Mouse (Mus musculus) kidney, adult 10 weeks (tissue): ENCODE data around the gene Pigs. TPM values are rescaled to one million over a fixed set of nuclear protein-coding genes. Genes with fewer than 3 reads are reported as not detected.

Experiments
- polyA plus RNA-seq: library from polyadenylated mRNA; stranded (reverse); fragments of 350-450 nt; fragmentation: Illumina TruSeq; extraction: RNeasy Lipid Tissue Mini Kit (QIAGEN cat#74804); gene quantifications from one replicate; pipeline ENCODE4 v1.2.3, GENCODE M21; 2014; ENCODE audit warnings: low read depth, low replicate concordance

Pigs gene
- 2.7 TPM for polyA plus RNA-seq

DNA sequence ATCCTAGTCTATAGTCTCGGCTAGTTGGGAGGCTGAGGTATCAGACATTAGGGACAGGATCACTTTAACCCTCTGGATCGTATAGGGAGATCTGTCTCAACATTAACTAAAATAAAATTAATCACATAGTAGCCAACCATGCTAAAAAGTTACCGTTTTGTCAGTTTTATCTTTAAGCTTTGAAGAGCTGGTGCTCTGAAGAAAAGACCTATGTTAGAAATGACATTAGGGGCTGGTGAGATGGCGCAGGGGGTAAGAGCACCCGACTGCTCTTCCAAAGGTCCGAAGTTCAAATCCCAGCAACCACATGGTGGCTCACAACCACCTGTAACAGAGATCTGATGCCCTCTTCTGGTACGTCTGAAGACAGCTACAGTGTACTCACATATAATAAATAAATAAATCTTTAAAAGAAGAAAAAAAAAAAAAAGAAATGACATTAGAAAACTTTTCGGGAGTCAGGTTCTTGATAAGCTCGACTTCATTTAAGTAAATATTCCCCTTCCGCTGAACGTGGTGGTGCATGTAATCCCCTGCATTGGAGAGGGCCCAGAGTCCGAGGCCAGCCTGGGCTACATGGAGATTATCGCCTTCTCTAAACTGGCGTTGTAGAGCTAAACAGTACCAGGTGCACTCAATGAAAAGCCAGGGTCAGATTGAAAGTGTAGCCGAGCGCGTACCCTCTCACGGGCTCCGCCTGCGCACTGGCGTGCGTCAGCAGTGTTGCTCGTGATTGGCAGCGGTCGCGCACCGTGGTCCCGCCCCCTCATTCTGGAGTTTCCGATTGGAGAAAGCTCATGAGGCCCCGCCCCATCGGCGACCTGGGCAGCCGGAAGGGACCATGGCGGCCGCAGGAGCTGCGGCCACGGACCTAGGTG is at the start of gene Pigs:
Gene Pigs, plus strand, starts transcription at position 782 of the 878 bp plus-strand sequence.

DNA sequence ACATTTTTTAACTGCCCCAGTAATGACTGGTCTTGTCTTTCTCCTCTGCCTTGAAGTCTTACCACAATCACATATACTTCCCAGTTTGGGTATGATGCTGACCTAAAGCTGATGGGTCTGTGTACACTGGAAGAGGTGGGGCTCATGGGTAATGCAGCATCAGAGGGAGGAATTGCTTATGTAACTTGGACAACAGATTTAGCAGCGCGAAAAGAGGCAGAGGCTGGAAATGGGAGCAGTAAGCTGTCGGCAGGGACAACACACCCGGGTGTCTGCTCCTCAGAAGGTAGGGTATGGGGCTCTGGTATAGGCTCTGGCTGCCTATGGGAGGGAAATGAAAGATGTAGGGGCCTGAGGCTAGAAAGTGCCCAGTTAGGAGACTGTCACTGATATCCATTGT is 37.6 kb upstream of the Pigs start, which contains the start of gene BC030499:
Gene BC030499, plus strand, starts transcription at position 188 of the 400 bp plus-strand sequence.

DNA sequence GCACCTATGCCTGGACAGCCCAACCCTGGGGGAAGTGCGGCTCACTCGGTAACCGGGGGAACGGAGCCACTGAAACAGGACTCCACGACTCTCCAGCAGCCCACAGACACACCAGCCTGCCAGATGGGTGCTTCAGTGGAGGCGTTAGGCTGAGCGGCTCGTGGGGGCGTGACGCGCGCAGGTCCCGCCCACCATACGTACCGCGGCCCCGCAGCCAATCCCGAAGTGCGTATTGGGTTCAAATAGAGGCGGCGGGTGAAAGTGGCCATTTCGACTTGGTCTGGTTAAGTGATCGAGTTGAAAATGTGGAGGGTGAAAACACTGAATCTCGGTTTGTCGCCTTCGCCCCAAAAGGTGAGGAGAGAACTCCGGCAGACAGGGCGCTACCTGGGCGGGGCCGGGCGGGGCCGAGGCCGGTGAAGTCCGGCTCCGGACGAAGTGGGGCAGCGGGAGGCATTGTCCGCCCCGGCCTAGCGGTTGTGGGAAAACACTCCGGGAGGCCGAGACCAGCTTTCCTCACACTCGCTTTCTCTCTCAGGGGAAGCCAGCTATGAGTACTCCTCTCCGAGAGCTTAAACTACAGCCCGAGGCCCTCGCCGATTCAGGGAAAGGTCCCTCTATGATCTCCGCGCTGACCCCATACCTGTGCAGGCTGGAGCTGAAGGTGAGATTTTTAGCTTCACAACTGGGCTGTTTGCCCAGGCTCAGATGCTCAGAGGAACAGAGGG is 26.7 kb upstream of the Pigs start, which contains the start of gene Spag5:
Gene Spag5, plus strand, starts transcription at position 173 of the 728 bp plus-strand sequence.

DNA sequence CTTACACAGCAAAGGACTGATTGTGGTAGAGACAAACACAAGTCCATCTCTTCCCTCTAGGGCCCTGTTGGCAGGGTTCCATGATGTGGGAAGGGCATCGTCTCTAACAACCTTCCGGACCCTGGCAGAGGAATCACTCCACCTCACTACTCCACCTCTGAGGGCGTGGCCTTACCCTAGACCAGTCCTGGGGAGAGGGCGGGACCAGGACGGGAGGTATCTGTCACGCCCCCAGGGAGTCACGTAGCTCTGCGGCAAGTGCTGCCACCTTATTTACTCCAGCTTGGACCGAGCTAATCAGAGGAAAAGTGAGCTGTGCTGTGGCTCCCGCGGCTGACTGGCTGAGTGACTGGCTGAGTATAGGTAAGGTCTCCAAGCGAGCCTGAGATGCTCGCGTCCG is 5.4 kb upstream of the Pigs start, which contains the start of gene Aldoc:
Gene Aldoc, plus strand, starts transcription at position 109 of the 400 bp plus-strand sequence.

DNA sequence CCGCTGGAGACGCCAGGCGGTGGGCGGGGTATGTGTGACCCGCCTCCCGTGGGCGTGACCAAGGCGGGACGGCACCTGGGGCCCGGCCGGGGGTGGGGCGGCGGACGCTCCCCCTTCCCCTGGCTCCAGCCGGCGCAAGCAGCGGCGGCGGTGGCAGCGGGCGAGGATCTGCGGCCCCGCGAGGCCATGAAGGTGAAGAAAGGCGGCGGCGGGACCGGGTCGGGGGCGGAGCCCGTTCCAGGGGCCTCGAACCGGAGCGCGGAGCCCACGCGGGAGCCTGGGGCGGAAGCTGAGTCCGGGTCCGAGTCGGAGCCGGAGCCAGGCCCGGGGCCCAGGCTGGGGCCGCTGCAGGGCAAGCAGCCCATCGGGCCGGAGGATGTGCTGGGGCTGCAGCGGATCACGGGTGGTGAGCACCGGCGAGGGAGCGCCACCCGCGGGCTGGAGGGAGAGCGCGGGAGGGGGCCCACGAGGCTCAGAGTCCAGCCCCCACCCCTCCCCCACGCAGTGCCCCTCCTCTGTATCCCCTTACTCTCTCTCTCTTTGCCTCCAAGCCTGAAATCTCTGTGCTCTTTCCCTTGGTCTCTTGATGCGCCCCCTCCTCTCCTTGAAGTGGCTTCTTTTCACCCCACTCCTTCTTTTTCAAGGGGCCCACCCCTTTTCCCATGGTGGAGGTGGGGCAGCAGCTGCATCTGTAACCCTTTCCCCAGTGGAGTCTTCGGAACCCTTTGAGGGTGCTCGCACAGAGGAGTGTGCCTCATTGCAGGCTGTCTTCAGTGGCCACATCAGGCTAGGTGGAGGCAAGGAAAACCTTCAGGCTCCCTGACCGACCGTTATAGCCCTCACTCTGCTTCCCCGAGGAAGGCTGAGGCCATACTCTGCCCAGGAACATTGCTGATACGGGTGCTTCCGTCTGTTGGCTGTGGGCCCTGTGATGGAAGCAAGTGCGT is 15.4 kb downstream of the Pigs start, which contains the start of gene Unc119:
Gene Unc119, plus strand, starts transcription at position 102 of the 947 bp plus-strand sequence.

DNA sequence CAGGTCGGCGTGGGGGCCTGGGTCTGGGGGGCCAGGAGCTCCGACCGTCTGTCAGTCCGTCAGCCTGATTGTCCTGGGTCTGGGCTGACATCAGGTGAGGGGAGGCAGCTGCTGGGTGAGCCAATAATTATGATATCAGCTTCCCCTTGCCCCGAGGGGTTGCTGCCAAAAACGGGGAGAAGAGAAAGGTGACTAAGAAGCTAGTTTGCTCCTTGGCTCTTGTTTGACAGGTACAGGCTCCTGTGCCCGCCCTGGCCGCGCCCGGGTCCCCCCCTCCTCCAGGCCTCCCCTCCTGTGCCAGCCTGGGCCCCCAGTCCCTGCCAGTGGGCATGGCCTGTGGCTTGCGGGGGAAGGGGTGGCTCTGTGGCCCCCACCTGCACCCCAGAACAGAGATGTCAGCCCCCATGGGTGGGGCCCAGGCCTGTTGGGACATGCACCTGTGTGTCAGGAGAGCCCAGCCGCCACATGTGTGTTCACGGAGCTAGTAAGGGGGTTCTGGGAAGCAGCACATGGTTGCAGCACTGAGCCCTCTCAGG is 58.4 kb downstream of the Pigs start, which contains the start of gene Foxn1:
Gene Foxn1, minus strand, starts transcription at position 51 of the 536 bp plus-strand sequence.

Other genes starting within 250 kb of the Pigs start
- gene Eral1, start 248.0 kb upstream of the Pigs start, polyA plus RNA-seq = 5.8 TPM
- 6.8 TPM for gene Fam222b, start 233.8 kb upstream of the Pigs start, polyA plus RNA-seq
- 3.2 TPM for gene Traf4, start 162.8 kb upstream of the Pigs start, polyA plus RNA-seq
- 4.6 TPM for gene Nek8, start 151.7 kb upstream of the Pigs start, polyA plus RNA-seq
- gene Tlcd1, start 151.7 kb upstream of the Pigs start, polyA plus RNA-seq = 48.9 TPM
- 600 TPM for gene Rpl23a, start 144.8 kb upstream of the Pigs start, polyA plus RNA-seq
- gene Rab34, start 140.0 kb upstream of the Pigs start, polyA plus RNA-seq = 13.5 TPM
- 6.3 TPM for gene Proca1, start 135.0 kb upstream of the Pigs start, polyA plus RNA-seq
- 39.1 TPM for gene Sdf2, start 82.7 kb upstream of the Pigs start, polyA plus RNA-seq
- 12.9 TPM for gene Supt6, start 82.4 kb upstream of the Pigs start, polyA plus RNA-seq
- gene 2610507B11Rik, start 66.7 kb upstream of the Pigs start, polyA plus RNA-seq = 96.7 TPM
- 0.20 TPM for gene BC030499, start 37.6 kb upstream of the Pigs start, polyA plus RNA-seq
- 5.3 TPM for gene Spag5, start 26.9 kb upstream of the Pigs start, polyA plus RNA-seq
- gene Aldoc, start 5.4 kb upstream of the Pigs start, polyA plus RNA-seq = 13.5 TPM
- 0.49 TPM for gene Unc119, start 15.1 kb downstream of the Pigs start, polyA plus RNA-seq
- not detected for gene Foxn1, start 58.1 kb downstream of the Pigs start, polyA plus RNA-seq
- gene Slc13a2, start 93.8 kb downstream of the Pigs start, polyA plus RNA-seq = 7.2 TPM
- gene Slc46a1, start 137.3 kb downstream of the Pigs start, polyA plus RNA-seq = 1.6 TPM
- not detected for gene Sarm1, start 169.3 kb downstream of the Pigs start, polyA plus RNA-seq
- gene Vtn, start 170.7 kb downstream of the Pigs start, polyA plus RNA-seq = not detected
- gene Sebox, start 175.0 kb downstream of the Pigs start, polyA plus RNA-seq = not detected
- gene Tmem199, start 183.8 kb downstream of the Pigs start, polyA plus RNA-seq = 28.8 TPM
- 17.7 TPM for gene Poldip2, start 183.8 kb downstream of the Pigs start, polyA plus RNA-seq
- 25.3 TPM for gene Tnfaip1, start 207.9 kb downstream of the Pigs start, polyA plus RNA-seq
- 26.0 TPM for gene Ift20, start 207.9 kb downstream of the Pigs start, polyA plus RNA-seq
- 19.0 TPM for gene Tmem97, start 222.4 kb downstream of the Pigs start, polyA plus RNA-seq